Mouse (Mus musculus) forebrain, embryonic 10.5 days (tissue): ENCODE data around the gene Gpr101. TPM values are rescaled to one million over a fixed set of nuclear protein-coding genes. Genes with fewer than 3 reads are reported as not detected.
A peak's percentile ranks its signal among the peaks of the same experiment; 100 is the strongest.

Experiments
- DNase-seq: peaks from one replicate; pipeline ENCODE4 v3.0.0-alpha.2; 2017; ENCODE audit warnings: low spot score; ENCODE audit errors: extremely low spot score
- H3K27ac ChIP-seq: fragments of 300-500 bp; sonication (generic); 2 replicates; pipeline ENCODE4 v1.5.1; 2016; ENCODE audit warnings: mild to moderate bottlenecking
- H3K27me3 ChIP-seq: fragments of 300-500 bp; sonication (generic); 2 replicates; pipeline ENCODE4 v1.6.1; 2016; ENCODE audit warnings: mild to moderate bottlenecking; ENCODE audit not compliant: poor library complexity, severe bottlenecking
- H3K36me3 ChIP-seq: fragments of 300-500 bp; sonication (generic); replicated peaks from 2 replicates; pipeline ENCODE4 v1.6.1; 2016; ENCODE audit warnings: mild to moderate bottlenecking, moderate library complexity
- H3K4me1 ChIP-seq: fragments of 300-500 bp; sonication (generic); 2 replicates; pipeline ENCODE4 v1.6.1; 2016
- H3K4me3 ChIP-seq: fragments of 300-500 bp; sonication (generic); 2 replicates; pipeline ENCODE4 v1.5.1; 2016; ENCODE audit warnings: mild to moderate bottlenecking, moderate library complexity
- H3K9me3 ChIP-seq: fragments of 300-500 bp; sonication (generic); 2 replicates; pipeline ENCODE4 v1.6.1; 2016; ENCODE audit warnings: mild to moderate bottlenecking, moderate library complexity
- WGBS: fragments of 180-500 bp; shearing (Covaris S2); methylation state at CpG from one replicate; pipeline ENCODE4 v1.1.7; 2016; 5-methylcytosine and 5-hydroxymethylcytosine counted together
- polyA plus RNA-seq: library from polyadenylated mRNA; unstranded; fragments of >200 nt; fragmentation: Nextera tagmentation; extraction: Ambion mirVana; gene quantifications from 2 replicates; pipeline ENCODE4 v1.2.1, GENCODE M21; 2016

Gene Gpr101
- polyA plus RNA-seq, result 0.02 TPM in 1 of 2 replicates, not detected in the other

- DNase-seq, result no peak
Measured at GRCm38 (mm10) chrX:57503634-57504033, at the start of gene Gpr101. Gene Gpr101 (minus strand): TSS chrX:57503757.

GRCm38 (mm10) chrX:57521117-57522095, 17.8 kb upstream of the Gpr101 start:
- Histone ChIP-seq H3K9me3 (no peaks in the 10 kb centered on the region), H3K4me1 (no peaks in the 10 kb centered on the region), H3K27me3 (peaks cover 10% of the 10 kb centered on the region), H3K36me3 (no peaks in the 10 kb centered on the region), H3K4me3 (peak overlapping the region; percentile 32), H3K27ac (no peak overlapping the region)
- DNase-seq, result peak; percentile 17
- WGBS, result 41% methylated on average over 28 of the region's 28 CpGs

More at GRCm38 (mm10) chrX:57503634-57504033, at the start of gene Gpr101:
- H3K4me3 ChIP-seq, result peak within 1 kb of the TSS; percentile 53
- WGBS, result 12% methylated on average over 26 of the region's 28 CpGs
- H3K9me3 ChIP-seq, result no peaks in the 10 kb centered on the region
- no peak within 1 kb of the TSS for H3K27ac ChIP-seq
- no peaks in the 10 kb centered on the region for H3K36me3 ChIP-seq
- 0 out of 2 replicates have a peak, but pooled peaks cover 4% of the 10 kb centered on the region for H3K4me1 ChIP-seq
- peaks cover 54% of the 10 kb centered on the region for H3K27me3 ChIP-seq

GRCm38 (mm10) chrX:57506247-57506646, 2.7 kb upstream of the Gpr101 start:
- no peaks in the 10 kb centered on the region for H3K36me3 ChIP-seq
- no peak overlapping the region for H3K27ac ChIP-seq
- WGBS, result 76% methylated on average over 1 of the region's 1 CpGs
- no peaks in the 10 kb centered on the region for H3K9me3 ChIP-seq
- peaks cover 48% of the 10 kb centered on the region for H3K27me3 ChIP-seq
- 0 out of 2 replicates have a peak, but pooled peaks cover 4% of the 10 kb centered on the region for H3K4me1 ChIP-seq
- no peak for DNase-seq
- H3K4me3 ChIP-seq, result no peak overlapping the region

Other genes with a start within 250 kb of the Gpr101 start
- 2.8 and 3.0 TPM in 2 replicates for gene Arhgef6, start 165.0 kb downstream of the Gpr101 start, polyA plus RNA-seq
- 195 TPM in 2 replicates for gene Rbmx, start 110.7 kb downstream of the Gpr101 start, polyA plus RNA-seq
- gene Gm364, start 94.6 kb downstream of the Gpr101 start, polyA plus RNA-seq, result not detected in 2 replicates